27 mouse cellular contexts compared by ENCODE assay signal in the genomic region with DNA sequence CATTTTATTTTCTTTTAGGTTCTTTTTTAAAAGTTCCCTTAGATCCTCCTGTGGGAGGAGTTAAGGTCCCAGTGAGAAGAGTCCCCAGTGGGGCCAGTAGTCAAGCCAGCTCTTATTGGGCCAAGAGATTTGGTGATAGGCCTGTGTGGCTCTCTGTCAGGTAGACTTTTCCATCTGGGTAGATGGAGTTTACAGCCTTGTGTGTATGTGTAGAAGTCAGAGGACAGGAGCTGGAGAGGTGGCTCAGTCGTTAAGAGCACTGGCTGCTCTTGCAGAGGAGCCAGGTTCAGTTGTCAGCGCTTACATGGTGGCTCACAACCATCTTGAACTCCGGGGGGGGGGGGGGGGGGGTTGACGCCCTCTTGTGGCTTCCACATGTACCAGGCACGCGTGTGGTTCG. TPM values are rescaled to one million over a fixed set of nuclear protein-coding genes. Genes with fewer than 3 reads are reported as not detected.
DNase-seq lines count a peak whose midpoint lies in the region; ATAC-seq and TF ChIP-seq lines count a peak whose summit lies in the region.
"Had no signal": no experiment of that assay in that cellular context is flagged by ENCODE, and none has a peak within 500 bp of the region (broad histone marks: within the 10 kb centered on the region; RNA-seq: fewer than 3 reads in every experiment).

No protein-coding gene starts in this region.

- 73% methylated on average over 7 of the region's 7 CpGs for WGBS in limb, embryonic 13.5 days
- WGBS in limb, embryonic 10.5 days, result 74% methylated on average over 7 of the region's 7 CpGs
- 67% methylated on average over 6 of the region's 7 CpGs for WGBS in limb, embryonic 14.5 days
- 30% methylated on average over 7 of the region's 7 CpGs for WGBS in liver, embryonic 14.5 days (ENCODE audit: insufficient replicate concordance)
- WGBS in stomach, postnatal 0 days, result 87% methylated on average over 6 of the region's 7 CpGs

- no peak overlapping the region for H3K4me3 ChIP-seq in limb, embryonic 13.5 days
- H3K4me3 ChIP-seq in limb, embryonic 10.5 days, result no peak overlapping the region
- H3K4me3 ChIP-seq in limb, embryonic 14.5 days (replicated peaks; ENCODE audit: low read length), result no peak overlapping the region
- H3K4me3 ChIP-seq in liver, embryonic 14.5 days (ENCODE audit: insufficient read depth in 1 of 2, low read depth in 2 of 2, low read length in 2 of 2), result no peak overlapping the region
- H3K4me3 ChIP-seq in stomach, postnatal 0 days (ENCODE audit: low read depth, low read length), result no peak overlapping the region
- H3K4me3 ChIP-seq: embryonic facial prominence, embryonic 13.5 days; heart, embryonic 15.5 days; neural tube, embryonic 13.5 days had no signal

- H3K27me3 ChIP-seq in limb, embryonic 13.5 days, result peaks cover 7% of the 10 kb centered on the region
- peaks cover 7% of the 10 kb centered on the region for H3K27me3 ChIP-seq in limb, embryonic 10.5 days (ENCODE audit: low read depth, poor library complexity, severe bottlenecking)
- H3K27me3 ChIP-seq in limb, embryonic 14.5 days (ENCODE audit: control insufficient read depth, insufficient read depth, low read length), result peaks cover 6% of the 10 kb centered on the region
- peaks cover 11% of the 10 kb centered on the region for H3K27me3 ChIP-seq in liver, embryonic 14.5 days (ENCODE audit: control insufficient read depth, insufficient read depth, low read length)
- no peaks in the 10 kb centered on the region for H3K27me3 ChIP-seq in stomach, postnatal 0 days (ENCODE audit: control insufficient read depth, insufficient read depth, low read length)

- TF ChIP-seq EP300 in liver, embryonic 14.5 days (IDR thresholded peaks at IDR 0.05; ENCODE audit: low read depth), result no peak
- TF ChIP-seq EP300 in stomach, postnatal 0 days (optimal IDR thresholded peaks at IDR 0.05), result no peak

- H3K36me3 ChIP-seq in limb, embryonic 13.5 days, result peaks cover 26% of the 10 kb centered on the region
- H3K36me3 ChIP-seq in limb, embryonic 10.5 days, result peaks cover 29% of the 10 kb centered on the region
- peaks cover 20% of the 10 kb centered on the region for H3K36me3 ChIP-seq in limb, embryonic 14.5 days (ENCODE audit: control insufficient read depth, insufficient read depth, low read length)
- peaks cover 23% of the 10 kb centered on the region for H3K36me3 ChIP-seq in liver, embryonic 14.5 days (replicated peaks; ENCODE audit: control insufficient read depth, insufficient read depth, low read depth)
- H3K36me3 ChIP-seq in stomach, postnatal 0 days (ENCODE audit: control insufficient read depth, insufficient read depth, low read length), result peaks cover 10% of the 10 kb centered on the region

- no peak overlapping the region; the same call in 1 of the 2 replicates for H3K27ac ChIP-seq in limb, embryonic 13.5 days
- no peak overlapping the region for H3K27ac ChIP-seq in limb, embryonic 10.5 days
- H3K27ac ChIP-seq in limb, embryonic 14.5 days (replicated peaks; ENCODE audit: low read depth, low read length), result peak overlapping the region; percentile 48; the same call in 1 of the 2 replicates
- peak overlapping the region; percentile 29; the same call in 1 of the 2 replicates for H3K27ac ChIP-seq in liver, embryonic 14.5 days
- H3K27ac ChIP-seq in stomach, postnatal 0 days (replicated peaks), result no peak overlapping the region
- H3K27ac ChIP-seq: embryonic facial prominence, embryonic 13.5 days; heart, embryonic 15.5 days; hindbrain, embryonic 14.5 days; kidney, postnatal 0 days; neural tube, embryonic 13.5 days had no signal

- 0 out of 2 replicates have a peak overlapping the region, but pooled peaks have one; percentile 3 for H3K4me2 ChIP-seq in limb, embryonic 13.5 days (replicated peaks)
- H3K4me2 ChIP-seq in limb, embryonic 14.5 days (replicated peaks; ENCODE audit: low read depth, low read length, severe bottlenecking), result no peak overlapping the region
- peak overlapping the region; percentile 93 for H3K4me2 ChIP-seq in liver, embryonic 14.5 days (ENCODE audit: low read depth)
- H3K4me2 ChIP-seq in stomach, postnatal 0 days (replicated peaks; ENCODE audit: low read depth), result no peak overlapping the region
- H3K4me2 ChIP-seq: embryonic facial prominence, embryonic 13.5 days; heart, embryonic 15.5 days; hindbrain, embryonic 14.5 days; neural tube, embryonic 13.5 days had no signal

- no peaks in the 10 kb centered on the region for H3K9me3 ChIP-seq in limb, embryonic 13.5 days
- H3K9me3 ChIP-seq in limb, embryonic 10.5 days (replicated peaks), result no peaks in the 10 kb centered on the region
- no peaks in the 10 kb centered on the region for H3K9me3 ChIP-seq in limb, embryonic 14.5 days (ENCODE audit: control insufficient read depth, low read length)
- H3K9me3 ChIP-seq in liver, embryonic 14.5 days (ENCODE audit: control insufficient read depth, low read length), result no peaks in the 10 kb centered on the region
- H3K9me3 ChIP-seq in stomach, postnatal 0 days (ENCODE audit: control insufficient read depth, low read length), result no peaks in the 10 kb centered on the region
- H3K9me3 ChIP-seq: embryonic facial prominence, embryonic 13.5 days; heart, embryonic 15.5 days; neural tube, embryonic 13.5 days had no signal

- no peak for TF ChIP-seq CTCF in liver, embryonic 14.5 days (IDR thresholded peaks at IDR 0.05; ENCODE audit: low read depth)
- TF ChIP-seq CTCF in stomach, postnatal 0 days (IDR thresholded peaks at IDR 0.05; ENCODE audit: low read depth), result no peak

- peaks cover 50% of the 10 kb centered on the region for H3K4me1 ChIP-seq in limb, embryonic 13.5 days
- H3K4me1 ChIP-seq in limb, embryonic 10.5 days, result peaks cover 38% of the 10 kb centered on the region
- peaks cover 42% of the 10 kb centered on the region for H3K4me1 ChIP-seq in limb, embryonic 14.5 days (ENCODE audit: control insufficient read depth, insufficient read depth, low read length)
- peaks cover 25 to 29% of the 10 kb centered on the region in 2 experiments for H3K4me1 ChIP-seq in liver, embryonic 14.5 days (replicated peaks; ENCODE audit: control insufficient read depth in 2 of 2, insufficient read depth in 2 of 2, low read length in 1 of 2)
- peaks cover 5% of the 10 kb centered on the region for H3K4me1 ChIP-seq in stomach, postnatal 0 days (replicated peaks; ENCODE audit: control insufficient read depth, insufficient read depth)

- no peak for ATAC-seq in limb, embryonic 13.5 days (ENCODE audit: low FRiP score, low read depth)
- no peak for ATAC-seq in limb, embryonic 14.5 days (ENCODE audit: low FRiP score, low read depth)
- ATAC-seq in liver, embryonic 14.5 days (ENCODE audit: insufficient read depth), result no peak
- no peak for ATAC-seq in stomach, postnatal 0 days (ENCODE audit: low FRiP score, low TSS enrichment)
- ATAC-seq: forebrain, postnatal 0 days; Patski had no signal

- H3K9ac ChIP-seq in limb, embryonic 13.5 days, result no peak overlapping the region
- no peak overlapping the region for H3K9ac ChIP-seq in limb, embryonic 14.5 days (ENCODE audit: low read depth, low read length, severe bottlenecking)
- no peak overlapping the region for H3K9ac ChIP-seq in liver, embryonic 14.5 days (replicated peaks)
- H3K9ac ChIP-seq in stomach, postnatal 0 days (ENCODE audit: low read length), result no peak overlapping the region
- H3K9ac ChIP-seq: embryonic facial prominence, embryonic 13.5 days; forebrain, postnatal 0 days; heart, embryonic 15.5 days; hindbrain, embryonic 14.5 days; neural tube, embryonic 13.5 days had no signal

- no peak for TF ChIP-seq POLR2A in limb, embryonic 14.5 days (IDR thresholded peaks at IDR 0.05; ENCODE audit: borderline replicate concordance, extremely low read depth, insufficient read depth, insufficient read length)

- DNase-seq in limb, embryonic 10.5 days (ENCODE audit: low spot score), result no peak
- no peak for DNase-seq in limb, embryonic 14.5 days (ENCODE audit: low spot score)
- DNase-seq in liver, embryonic 14.5 days (ENCODE audit: low read depth in 3 of 3, low spot score in 3 of 3), result peak in 1 of 3 experiments; percentile 14
- DNase-seq in stomach, postnatal 0 days (ENCODE audit: low spot score), result no peak
- no peak for DNase-seq in layer of hippocampus, adult 8-10 months (ENCODE audit: low spot score in 2 of 2)
- no peak for DNase-seq in urinary bladder, adult 18-20 months (ENCODE audit: low spot score in 2 of 2)
- DNase-seq: adrenal gland, adult 2 months; cerebellum, adult 8-10 months; cerebellum, postnatal 36 days; embryo, embryonic 11 days; forebrain, postnatal 0 days; heart, postnatal 36 days; kidney, adult 2 months; lung, postnatal 4 days; midbrain, embryonic 14.5 days; thymus, postnatal 36 days had no signal

RNA-seq across cellular contexts. Expression of a gene that starts 3.4 kb away (rescaled TPM):
- polyA plus RNA-seq in limb, embryonic 13.5 days (2015; fragmentation: Nextera tagmentation; extraction: Ambion mirVana), result 43.1 and 52.1 TPM in 2 replicates
- polyA plus RNA-seq in limb, embryonic 10.5 days (2016; fragmentation: Nextera tagmentation; extraction: Ambion mirVana), result 40.1 and 47.5 TPM in 2 replicates
- 50.8 and 52.2 TPM in 2 replicates for polyA plus RNA-seq in limb, embryonic 14.5 days (2012; rRNA removed)
- polyA plus RNA-seq in limb, embryonic 14.5 days (2014; fragmentation: Nextera tagmentation; extraction: Ambion mirVana), result 45.8 and 47.6 TPM in 2 replicates
- 11.6 and 13.5 TPM in 2 replicates for polyA plus RNA-seq in liver, embryonic 14.5 days (2012; rRNA removed)
- polyA plus RNA-seq in liver, embryonic 14.5 days (2014; fragmentation: Nextera tagmentation; extraction: Ambion mirVana), result 20.9 and 22.8 TPM in 2 replicates
- 17.0 and 17.3 TPM in 2 replicates for polyA plus RNA-seq in stomach, postnatal 0 days (2015; fragmentation: Nextera tagmentation; extraction: Ambion mirVana)
- 10 to 100 TPM; 38.4 to 49.5 (median 43.6) TPM for total RNA-seq in layer of hippocampus, adult 8-10 months (2022)

RNA-seq across cellular contexts. Expression of a gene that starts 4.1 kb away (rescaled TPM):
- 0.42 and 0.61 TPM in 2 replicates for polyA plus RNA-seq in limb, embryonic 13.5 days (2015; fragmentation: Nextera tagmentation; extraction: Ambion mirVana)
- polyA plus RNA-seq in limb, embryonic 10.5 days (2016; fragmentation: Nextera tagmentation; extraction: Ambion mirVana), result 0.09 and 0.26 TPM in 2 replicates
- polyA plus RNA-seq in limb, embryonic 14.5 days (2012; rRNA removed), result 1.4 and 1.5 TPM in 2 replicates
- 0.99 and 1.1 TPM in 2 replicates for polyA plus RNA-seq in limb, embryonic 14.5 days (2014; fragmentation: Nextera tagmentation; extraction: Ambion mirVana)
- 0.08 and 0.11 TPM in 2 replicates for polyA plus RNA-seq in liver, embryonic 14.5 days (2012; rRNA removed)
- 0.03 and 0.05 TPM in 2 replicates for polyA plus RNA-seq in liver, embryonic 14.5 days (2014; fragmentation: Nextera tagmentation; extraction: Ambion mirVana)
- polyA plus RNA-seq in stomach, postnatal 0 days (2015; fragmentation: Nextera tagmentation; extraction: Ambion mirVana), result 0.28 and 0.48 TPM in 2 replicates
- total RNA-seq in layer of hippocampus, adult 8-10 months (2022), result under 1 TPM; 0.25 to 0.45 (median 0.29) TPM

RNA-seq across cellular contexts. Expression of a gene that starts 33.4 kb away (rescaled TPM):
- 42.5 and 47.5 TPM in 2 replicates for polyA plus RNA-seq in limb, embryonic 13.5 days (2015; fragmentation: Nextera tagmentation; extraction: Ambion mirVana)
- polyA plus RNA-seq in limb, embryonic 10.5 days (2016; fragmentation: Nextera tagmentation; extraction: Ambion mirVana), result 35.1 and 48.1 TPM in 2 replicates
- polyA plus RNA-seq in limb, embryonic 14.5 days (2012; rRNA removed), result 19.8 and 25.8 TPM in 2 replicates
- polyA plus RNA-seq in limb, embryonic 14.5 days (2014; fragmentation: Nextera tagmentation; extraction: Ambion mirVana), result 48.5 and 49.0 TPM in 2 replicates
- polyA plus RNA-seq in liver, embryonic 14.5 days (2012; rRNA removed), result 27.6 and 53.2 TPM in 2 replicates
- polyA plus RNA-seq in liver, embryonic 14.5 days (2014; fragmentation: Nextera tagmentation; extraction: Ambion mirVana), result 81.7 and 86.0 TPM in 2 replicates
- polyA plus RNA-seq in stomach, postnatal 0 days (2015; fragmentation: Nextera tagmentation; extraction: Ambion mirVana), result 60.8 and 68.9 TPM in 2 replicates
- total RNA-seq in layer of hippocampus, adult 8-10 months (2022), result 10 to 100 TPM; 65.4 to 80.5 (median 73.1) TPM

RNA-seq across cellular contexts. Expression of a gene that starts 51.9 kb away (rescaled TPM):
- polyA plus RNA-seq in limb, embryonic 13.5 days (2015; fragmentation: Nextera tagmentation; extraction: Ambion mirVana), result 0.56 and 0.57 TPM in 2 replicates
- 0.31 TPM in 1 of 2 replicates, not detected in the other for polyA plus RNA-seq in limb, embryonic 10.5 days (2016; fragmentation: Nextera tagmentation; extraction: Ambion mirVana)
- polyA plus RNA-seq in limb, embryonic 14.5 days (2012; rRNA removed), result 0.14 and 0.63 TPM in 2 replicates
- 0.26 and 0.55 TPM in 2 replicates for polyA plus RNA-seq in limb, embryonic 14.5 days (2014; fragmentation: Nextera tagmentation; extraction: Ambion mirVana)
- 0.10 and 0.11 TPM in 2 replicates for polyA plus RNA-seq in liver, embryonic 14.5 days (2012; rRNA removed)
- polyA plus RNA-seq in liver, embryonic 14.5 days (2014; fragmentation: Nextera tagmentation; extraction: Ambion mirVana), result not detected in 2 replicates
- 0.19 and 0.47 TPM in 2 replicates for polyA plus RNA-seq in stomach, postnatal 0 days (2015; fragmentation: Nextera tagmentation; extraction: Ambion mirVana)
- total RNA-seq in layer of hippocampus, adult 8-10 months (2022), result 1 to 10 TPM in 3 of 4 experiments, under 1 TPM in 1; 0.23 to 1.7 (median 1.2) TPM
- total RNA-seq: gastrocnemius, postnatal 4 days; heart, postnatal 36 days had no signal
- polyA plus RNA-seq: adrenal gland, adult 2 months; limb, embryonic 11.5 days; spleen, adult 2 months; stomach, embryonic 14.5 days had no signal

RNA-seq across cellular contexts. Expression of a gene that starts 57.8 kb away (rescaled TPM):
- polyA plus RNA-seq in limb, embryonic 13.5 days (2015; fragmentation: Nextera tagmentation; extraction: Ambion mirVana), result 293 and 337 TPM in 2 replicates
- 307 and 339 TPM in 2 replicates for polyA plus RNA-seq in limb, embryonic 10.5 days (2016; fragmentation: Nextera tagmentation; extraction: Ambion mirVana)
- polyA plus RNA-seq in limb, embryonic 14.5 days (2012; rRNA removed), result 105 and 201 TPM in 2 replicates
- 267 and 293 TPM in 2 replicates for polyA plus RNA-seq in limb, embryonic 14.5 days (2014; fragmentation: Nextera tagmentation; extraction: Ambion mirVana)
- 30.5 and 85.7 TPM in 2 replicates for polyA plus RNA-seq in liver, embryonic 14.5 days (2012; rRNA removed)
- 151 and 161 TPM in 2 replicates for polyA plus RNA-seq in liver, embryonic 14.5 days (2014; fragmentation: Nextera tagmentation; extraction: Ambion mirVana)
- 190 and 196 TPM in 2 replicates for polyA plus RNA-seq in stomach, postnatal 0 days (2015; fragmentation: Nextera tagmentation; extraction: Ambion mirVana)
- 10 to 100 TPM; 53.4 to 59.6 (median 54.9) TPM for total RNA-seq in layer of hippocampus, adult 8-10 months (2022)

Comparison
In these comparisons a context has a peak if more than half of its experiments do, and no peak if none do; other contexts are left out.
1. H3K27ac ChIP-seq: peak in limb, embryonic 14.5 days (single experiment) and liver, embryonic 14.5 days (single experiment); none in limb, embryonic 13.5 days (single experiment), limb, embryonic 10.5 days (single experiment) and stomach, postnatal 0 days (single experiment).
2. H3K4me2 ChIP-seq: peak in limb, embryonic 13.5 days (single experiment) and liver, embryonic 14.5 days (single experiment); none in limb, embryonic 14.5 days (single experiment) and stomach, postnatal 0 days (single experiment).